Mouse (Mus musculus) liver, postnatal 0 days (tissue): ENCODE results near the gene Mnd1.

Source experiments
- CTCF ChIP-seq: sonication (generic); IDR thresholded peaks from 2 replicates; pipeline ENCODE4 v1.5.1; 2016; ENCODE audit warnings: antibody characterized with exemption, low read depth
- EP300 ChIP-seq: IDR thresholded peaks from 2 replicates; pipeline ENCODE4 v1.6.1; 2016; ENCODE audit warnings: antibody characterized with exemption, low read depth, mild to moderate bottlenecking

GRCm38 (mm10) chr3:84140947-84141346, 14.6 kb downstream of the Mnd1 start:
- no peak for TF ChIP-seq EP300
- TF ChIP-seq CTCF, result no peak
